Mouse (Mus musculus) lung, adult 2 months (tissue): ENCODE measurements around the gene Hdhd5.

Experiments used
- CTCF ChIP-seq: fragments of 200-500 bp; IDR thresholded peaks from 2 replicates; pipeline ENCODE4 v1.5.1; 2011; ENCODE audit warnings: mild to moderate bottlenecking, low read length, control low read depth; ENCODE audit not compliant: insufficient read depth
- POLR2A ChIP-seq: fragments of 200-500 bp; IDR thresholded peaks from 2 replicates; pipeline ENCODE4 v1.6.1; 2011; ENCODE audit warnings: low read depth, mild to moderate bottlenecking, control low read depth, low read length, borderline replicate concordance; ENCODE audit errors: extremely low read depth

- no peak for TF ChIP-seq POLR2A
- no peak for TF ChIP-seq CTCF
These were observed 42.5 kb downstream of the Hdhd5 start for GRCm38 (mm10) chr6:120488647-120489046.
